Comparison of ENCODE assay signal across 8 mouse cellular contexts in genomic region chr9:108451519-108452160, GRCm38 (mm10). TPM values are rescaled to one million over a fixed set of nuclear protein-coding genes. Genes with fewer than 3 reads are reported as not detected.
A peak's percentile ranks its signal among the peaks of the same experiment; 100 is the strongest.
DNase-seq lines count a peak whose midpoint lies in the region; ATAC-seq and TF ChIP-seq lines count a peak whose summit lies in the region.

No protein-coding gene starts in this region.

- H3K36me3 ChIP-seq in kidney, adult 2 months (ENCODE audit: control insufficient read depth, insufficient read depth, low read length), result no peaks in the 10 kb centered on the region
- 0 out of 2 replicates have a peak, but pooled peaks cover 5% of the 10 kb centered on the region for H3K36me3 ChIP-seq in hindbrain, embryonic 16.5 days (ENCODE audit: control insufficient read depth, insufficient read depth, low read length)
- no peaks in the 10 kb centered on the region for H3K36me3 ChIP-seq in myocyte (ENCODE audit: control insufficient read depth, insufficient read depth)

- TF ChIP-seq POLR2A in kidney, adult 2 months (IDR thresholded peaks at IDR 0.05; ENCODE audit: low read depth, low read length), result no peak
- TF ChIP-seq POLR2A in myocyte (IDR thresholded peaks at IDR 0.05; ENCODE audit: insufficient read length, low read depth), result no peak

- peak overlapping the region; percentile 76 for H3K4me2 ChIP-seq in hindbrain, embryonic 16.5 days (ENCODE audit: low read length)
- no peak overlapping the region for H3K4me2 ChIP-seq in myocyte (ENCODE audit: low read depth)

- no peak overlapping the region for H3ac ChIP-seq in myocyte (ENCODE audit: control insufficient read depth, insufficient read length)

- H3K9me3 ChIP-seq in hindbrain, embryonic 16.5 days (ENCODE audit: control insufficient read depth, low read length), result no peaks in the 10 kb centered on the region

- peaks cover 7% of the 10 kb centered on the region for H3K4me1 ChIP-seq in kidney, adult 2 months (ENCODE audit: control insufficient read depth, insufficient read depth, low read length)
- H3K4me1 ChIP-seq in brown adipose tissue, adult 24 weeks (ENCODE audit: control insufficient read depth, insufficient read depth, insufficient read length, low read length), result no peaks in the 10 kb centered on the region
- peaks cover 32% of the 10 kb centered on the region for H3K4me1 ChIP-seq in hindbrain, embryonic 16.5 days (ENCODE audit: control insufficient read depth, insufficient read depth, low read depth, low read length)

- H3K9ac ChIP-seq in hindbrain, embryonic 16.5 days (ENCODE audit: low read depth, low read length), result peak overlapping the region; percentile 80

- no peak for ATAC-seq in hindbrain, embryonic 16.5 days

- H3K27ac ChIP-seq in kidney, adult 2 months (ENCODE audit: insufficient read depth, low read depth, low read length), result no peak overlapping the region
- no peak overlapping the region for H3K27ac ChIP-seq in brown adipose tissue, adult 24 weeks (replicated peaks; ENCODE audit: low read depth, low read length)
- peak overlapping the region; percentile 88 for H3K27ac ChIP-seq in hindbrain, embryonic 16.5 days (ENCODE audit: low read depth, low read length)

- no peak for TF ChIP-seq CTCF in kidney, adult 2 months (conservative IDR thresholded peaks at IDR 0.05; ENCODE audit: insufficient read depth, insufficient read length, low read depth, low read length)

- H3K27me3 ChIP-seq in kidney, adult 2 months (replicated peaks; ENCODE audit: control insufficient read depth, insufficient read depth, low read length), result no peaks in the 10 kb centered on the region
- no peaks in the 10 kb centered on the region for H3K27me3 ChIP-seq in hindbrain, embryonic 16.5 days (replicated peaks; ENCODE audit: control insufficient read depth, insufficient read depth, low read length)
- H3K27me3 ChIP-seq in myocyte (ENCODE audit: control insufficient read depth, insufficient read depth, insufficient read length), result no peaks in the 10 kb centered on the region

- WGBS in kidney, adult 2 months, result 76% methylated on average over 6 of the region's 6 CpGs
- WGBS in hindbrain, embryonic 16.5 days, result 54% methylated on average over 6 of the region's 6 CpGs

- H3K4me3 ChIP-seq in kidney, adult 2 months (ENCODE audit: insufficient read depth, low read depth, low read length), result peak overlapping the region; percentile 79
- peak overlapping the region; percentile 66 for H3K4me3 ChIP-seq in brown adipose tissue, adult 24 weeks (ENCODE audit: insufficient read depth, low read depth, low read length)
- H3K4me3 ChIP-seq in hindbrain, embryonic 16.5 days (ENCODE audit: low read length), result peak overlapping the region; percentile 66
- peak overlapping the region; percentile 17 for H3K4me3 ChIP-seq in myocyte

- no peaks in the 10 kb centered on the region for H3K79me2 ChIP-seq in myocyte (ENCODE audit: control insufficient read depth, insufficient read depth)

- DNase-seq in kidney, adult 2 months, result no peak
- DNase-seq in kidney, adult 11 months, result no peak
- no peak for DNase-seq in adipocyte (ENCODE audit: low spot score)
- DNase-seq in adrenal gland, postnatal 14 days, result no peak
- DNase-seq in spleen, postnatal 4 days (ENCODE audit: low spot score in 2 of 2), result no peak

TF ChIP-seq in myocyte, 11 proteins besides CTCF, POLR2A, EP300 and RAD21:
- TF ChIP-seq USF1 (IDR thresholded peaks at IDR 0.05; ENCODE audit: low read depth), result no peak

RNA-seq across cellular contexts. Expression of gene Ccdc71, which starts 8.7 kb away (rescaled TPM):
- polyA plus RNA-seq in kidney, adult 2 months (2012; rRNA removed), result 26.0 and 33.5 TPM in 2 replicates
- polyA plus RNA-seq in brown adipose tissue, adult 24 weeks (2012; ENCODE audit: insufficient read depth, insufficient read length, missing spikeins), result 8.2 and 11.6 TPM in 2 replicates
- 57.6 and 68.3 TPM in 2 replicates for polyA plus RNA-seq in hindbrain, embryonic 16.5 days (2015; fragmentation: Nextera tagmentation; extraction: Ambion mirVana)
- 30.4 TPM for polyA plus RNA-seq in myocyte (2012; fragmentation: generic; extraction: Trizol)
- total RNA-seq in adrenal gland, postnatal 14 days (2021), result 35.1 and 36.4 TPM in 2 replicates

RNA-seq across cellular contexts. Expression of gene Klhdc8b, which starts 9.7 kb away (rescaled TPM):
- 35.0 and 35.8 TPM in 2 replicates for polyA plus RNA-seq in kidney, adult 2 months (2012; rRNA removed)
- polyA plus RNA-seq in brown adipose tissue, adult 24 weeks (2012; ENCODE audit: insufficient read depth, insufficient read length, missing spikeins), result 4.4 and 6.9 TPM in 2 replicates
- 54.8 and 68.6 TPM in 2 replicates for polyA plus RNA-seq in hindbrain, embryonic 16.5 days (2015; fragmentation: Nextera tagmentation; extraction: Ambion mirVana)
- polyA plus RNA-seq in myocyte (2012; fragmentation: generic; extraction: Trizol), result 3.7 TPM
- total RNA-seq in adrenal gland, postnatal 14 days (2021), result 29.7 and 30.9 TPM in 2 replicates

RNA-seq across cellular contexts. Expression of gene BC048562, which starts 15.4 kb away (rescaled TPM):
- not detected in 2 replicates for polyA plus RNA-seq in kidney, adult 2 months (2012; rRNA removed)
- not detected in 2 replicates for polyA plus RNA-seq in brown adipose tissue, adult 24 weeks (2012; ENCODE audit: insufficient read depth, insufficient read length, missing spikeins)
- polyA plus RNA-seq in hindbrain, embryonic 16.5 days (2015; fragmentation: Nextera tagmentation; extraction: Ambion mirVana), result not detected in 2 replicates
- not detected for polyA plus RNA-seq in myocyte (2012; fragmentation: generic; extraction: Trizol)
- total RNA-seq in adrenal gland, postnatal 14 days (2021), result not detected in 2 replicates

RNA-seq across cellular contexts. Expression of gene Ccdc36, which starts 23.4 kb away (rescaled TPM):
- not detected in 2 replicates for polyA plus RNA-seq in kidney, adult 2 months (2012; rRNA removed)
- polyA plus RNA-seq in brown adipose tissue, adult 24 weeks (2012; ENCODE audit: insufficient read depth, insufficient read length, missing spikeins), result not detected in 2 replicates
- polyA plus RNA-seq in hindbrain, embryonic 16.5 days (2015; fragmentation: Nextera tagmentation; extraction: Ambion mirVana), result 1.6 and 1.7 TPM in 2 replicates
- polyA plus RNA-seq in myocyte (2012; fragmentation: generic; extraction: Trizol), result not detected
- not detected in 2 replicates for total RNA-seq in adrenal gland, postnatal 14 days (2021)

RNA-seq across cellular contexts. Expression of gene Lamb2, which starts 27.9 kb away (rescaled TPM):
- 80.4 and 89.1 TPM in 2 replicates for polyA plus RNA-seq in kidney, adult 2 months (2012; rRNA removed)
- polyA plus RNA-seq in brown adipose tissue, adult 24 weeks (2012; ENCODE audit: insufficient read depth, insufficient read length, missing spikeins), result 19.1 and 38.4 TPM in 2 replicates
- 17.1 and 26.5 TPM in 2 replicates for polyA plus RNA-seq in hindbrain, embryonic 16.5 days (2015; fragmentation: Nextera tagmentation; extraction: Ambion mirVana)
- 61.6 TPM for polyA plus RNA-seq in myocyte (2012; fragmentation: generic; extraction: Trizol)
- 121 and 124 TPM in 2 replicates for total RNA-seq in adrenal gland, postnatal 14 days (2021)

Comparison
In these comparisons a context has a peak if more than half of its experiments do, and no peak if none do; other contexts are left out.
1. H3K4me3 ChIP-seq: peak in every context shown above with its lines; median percentile 79 in kidney, adult 2 months; 66 in brown adipose tissue, adult 24 weeks; 66 in hindbrain, embryonic 16.5 days; 17 in myocyte.